Mouse (Mus musculus): ENCODE measurements around the gene Smc1b.
A peak's percentile ranks its signal among the peaks of the same experiment; 100 is the strongest.
"Not testable (repeated sequence)": the region's sequence is repeated elsewhere in the genome, so short reads cannot be mapped to it uniquely, and the experiment has no call there.

Smc1b gene

GRCm38 (mm10) chr15:85135143-85135542 lies 3.4 kb upstream of the Smc1b start:
- DNase-seq (ENCODE audit: low read depth, low spot score), result no peak

DNA sequence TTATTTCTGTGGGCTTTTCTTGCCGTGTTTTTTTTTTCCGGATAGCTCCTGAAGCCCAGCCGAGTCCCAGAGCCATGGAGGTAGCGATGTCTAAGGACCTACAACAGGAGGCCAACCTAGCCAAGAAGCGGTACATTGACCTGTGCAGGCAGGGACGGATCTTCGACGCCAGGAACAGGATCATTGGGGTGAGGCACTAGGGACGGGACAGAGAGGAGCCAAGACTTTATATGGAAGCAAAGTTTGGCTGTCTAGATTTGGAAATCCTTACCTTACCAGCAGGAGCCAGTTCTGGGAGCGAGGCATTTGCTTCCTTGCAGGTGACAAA lies 393 bp upstream of the Smc1b start:
- DNase-seq (ENCODE audit: low read depth, low spot score), result no peak

DNA sequence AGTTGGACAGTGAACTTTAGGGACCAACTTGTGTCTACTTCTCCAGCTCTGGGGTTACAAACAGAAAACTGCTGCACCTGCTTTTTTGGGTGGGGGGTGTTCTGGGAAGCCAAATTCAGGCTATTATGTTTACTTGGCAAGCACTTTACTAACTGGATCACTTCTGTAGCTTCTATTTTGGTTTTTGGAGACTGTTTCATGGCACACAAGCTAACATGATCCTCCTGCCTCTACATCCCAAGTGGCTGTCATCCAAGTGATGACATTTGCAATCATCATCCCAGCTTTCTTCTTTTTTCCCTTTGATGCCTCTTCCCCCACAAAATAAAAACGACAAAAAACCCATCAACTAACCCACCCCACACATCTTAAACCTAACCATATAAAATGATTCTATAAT lies 46.1 kb downstream of the Smc1b start:
- DNase-seq (ENCODE audit: low read depth, low spot score), result peak; percentile 39

- no peak for DNase-seq (ENCODE audit: low read depth, low spot score)
Observed at GRCm38 (mm10) chr15:85072651-85073050, 59.1 kb downstream of the Smc1b start.

- peak; percentile 8 for DNase-seq (ENCODE audit: low read depth, low spot score)
Observed at GRCm38 (mm10) chr15:85070561-85070960, 61.2 kb downstream of the Smc1b start.

- no peak for DNase-seq (ENCODE audit: low read depth, low spot score)
Observed at GRCm38 (mm10) chr15:85063421-85063820, 68.3 kb downstream of the Smc1b start.

- no peak for DNase-seq (ENCODE audit: low read depth, low spot score)
Observed at GRCm38 (mm10) chr15:85055186-85055585, 76.6 kb downstream of the Smc1b start.

- no peak for DNase-seq (ENCODE audit: low read depth, low spot score)
Observed at GRCm38 (mm10) chr15:85054098-85054497, 77.7 kb downstream of the Smc1b start.

DNA sequence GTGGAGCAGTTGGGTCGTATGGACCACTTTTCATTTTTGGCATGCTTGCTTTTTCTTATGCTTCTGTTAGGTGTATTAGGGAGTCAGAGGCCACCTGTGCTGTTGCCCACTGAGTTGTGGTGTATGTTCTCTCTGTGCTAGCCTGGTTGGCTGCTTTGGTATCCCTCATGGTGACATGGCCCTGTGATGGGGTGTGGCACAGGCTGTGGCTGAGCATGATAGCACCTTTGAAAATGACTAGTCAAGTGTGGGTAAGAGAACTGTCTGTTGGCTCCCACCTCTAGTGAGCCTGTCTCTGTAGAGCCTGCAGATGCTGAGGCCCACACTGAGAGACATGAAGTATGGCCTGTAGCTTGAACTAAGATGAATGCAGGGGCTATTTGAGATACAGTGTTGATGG lies 82.0 kb downstream of the Smc1b start:
- no peak for DNase-seq (ENCODE audit: low read depth, low spot score)

- DNase-seq (ENCODE audit: low read depth, low spot score), result no peak
Observed at GRCm38 (mm10) chr15:85047865-85048264, 83.9 kb downstream of the Smc1b start.

GRCm38 (mm10) chr15:85046230-85046950 lies 85.4 kb downstream of the Smc1b start:
- DNase-seq (ENCODE audit: low read depth, low spot score), result no peak

DNA sequence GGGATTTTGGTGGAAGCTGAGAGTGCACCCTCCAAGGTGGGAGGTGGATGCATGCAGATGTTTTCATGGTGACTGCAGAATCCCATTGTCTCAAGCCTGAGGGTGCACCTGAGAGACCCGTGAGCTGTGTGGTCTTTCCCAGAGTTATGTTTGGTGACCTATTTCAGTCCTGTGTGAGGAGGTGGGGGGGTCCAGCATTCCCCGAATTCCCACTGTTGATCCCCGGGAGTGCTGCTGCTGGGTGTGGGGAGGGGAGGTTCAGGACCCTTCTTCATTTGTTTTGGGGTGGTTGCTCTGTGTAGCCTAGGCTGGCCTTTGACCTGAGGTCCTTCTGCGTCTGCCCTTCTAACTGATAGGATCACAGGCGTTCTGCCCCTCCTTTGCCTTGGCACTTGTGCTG lies 88.0 kb downstream of the Smc1b start:
- no peak for DNase-seq (ENCODE audit: low read depth, low spot score)

DNA sequence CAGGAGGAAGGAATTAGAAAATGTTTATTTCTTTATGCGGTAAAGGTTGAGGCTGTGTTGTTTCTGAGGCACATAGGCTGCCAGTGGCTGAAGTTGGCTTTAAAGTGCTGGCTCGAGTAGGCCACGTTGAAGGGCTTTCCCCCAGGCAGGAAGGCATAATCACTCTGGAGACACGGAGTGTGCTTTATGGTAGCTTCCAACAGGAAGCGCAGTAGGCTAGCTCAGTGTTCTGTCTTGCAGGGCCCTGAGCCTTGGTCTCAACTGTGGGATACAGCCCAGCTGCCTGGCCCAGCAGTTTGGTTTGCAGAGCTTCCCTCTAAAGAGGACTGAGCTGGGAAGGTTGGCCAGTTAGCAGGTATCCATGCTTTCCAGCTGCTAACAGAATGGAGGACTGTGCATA lies 88.6 kb downstream of the Smc1b start:
- DNase-seq (ENCODE audit: low read depth, low spot score), result no peak

DNA sequence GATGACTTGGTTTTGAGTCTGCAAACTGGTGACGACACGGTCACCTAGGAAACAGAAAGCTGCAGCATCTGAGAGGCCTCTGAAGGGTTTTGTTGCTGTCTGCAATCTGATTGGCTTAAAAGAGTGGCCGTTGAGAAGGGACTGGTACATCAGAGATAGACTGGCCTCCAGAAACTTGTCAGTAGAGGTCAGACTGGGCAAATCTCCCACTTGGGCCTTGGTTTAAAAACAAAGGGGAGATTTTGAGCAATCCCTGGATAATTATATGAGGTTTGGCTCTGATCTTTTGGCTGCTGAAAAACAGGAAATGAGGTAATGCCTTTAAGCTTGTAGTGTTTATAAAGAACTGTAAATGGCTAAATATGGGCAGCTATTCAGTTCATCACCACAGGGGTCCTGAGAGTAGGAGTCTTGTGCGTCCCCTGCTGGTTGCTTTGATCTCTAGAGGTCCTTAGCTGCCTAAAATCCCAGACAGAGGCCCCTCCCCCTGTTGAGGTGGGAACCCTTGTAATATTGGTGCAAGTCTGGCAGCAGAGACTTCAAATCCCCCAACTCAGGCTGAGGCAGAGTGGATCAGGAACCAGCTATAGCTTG lies 89.3 kb downstream of the Smc1b start:
- peak; percentile 66 for DNase-seq (ENCODE audit: low read depth, low spot score)

GRCm38 (mm10) chr15:85041546-85042225 lies 90.1 kb downstream of the Smc1b start:
- DNase-seq (ENCODE audit: low read depth, low spot score), result no peak

DNA sequence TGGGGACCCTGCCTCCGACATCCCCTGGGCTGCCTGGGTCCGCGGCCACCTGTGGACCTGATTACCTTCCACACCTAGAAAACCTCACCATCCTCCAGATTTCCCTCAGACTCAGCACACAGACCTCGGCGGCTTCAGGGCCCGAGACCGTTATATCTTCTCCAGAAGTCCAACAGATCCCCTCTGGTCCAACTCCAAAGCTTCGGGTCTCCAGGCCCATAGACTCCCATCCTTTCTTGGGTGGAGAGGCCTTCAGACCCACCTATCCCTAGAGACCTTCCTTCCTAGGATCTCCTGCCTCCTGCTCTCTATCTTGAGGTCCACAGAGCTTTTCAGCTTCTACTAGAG lies 94.4 kb downstream of the Smc1b start:
- no peak for DNase-seq (ENCODE audit: low read depth, low spot score)

- DNase-seq (ENCODE audit: low read depth, low spot score), result peak; percentile 86
Observed at GRCm38 (mm10) chr15:85036566-85037342, 95.0 kb downstream of the Smc1b start.

DNA sequence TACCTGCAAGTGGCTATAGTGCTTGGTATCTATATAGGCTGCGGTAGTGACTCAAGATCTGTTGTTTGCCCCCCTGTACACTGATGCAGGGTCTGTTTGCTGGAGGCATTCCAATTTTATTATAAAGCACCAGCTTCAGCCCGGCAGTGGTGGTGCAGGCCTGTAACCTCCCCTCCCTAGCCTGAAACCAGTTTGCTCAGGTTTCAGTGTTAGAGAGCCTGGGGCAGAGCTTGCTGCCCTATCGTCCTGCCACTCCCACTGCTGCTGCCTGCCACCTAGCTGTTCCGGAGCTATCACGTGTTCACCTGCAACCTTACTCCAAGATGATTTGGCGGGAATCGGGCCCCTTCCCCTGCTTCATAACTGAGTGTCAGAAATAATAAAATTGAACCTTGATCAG lies 97.8 kb downstream of the Smc1b start:
- not testable (repeated sequence) for DNase-seq (ENCODE audit: low read depth, low spot score)

GRCm38 (mm10) chr15:85031866-85032265 lies 99.9 kb downstream of the Smc1b start:
- DNase-seq (ENCODE audit: low read depth, low spot score), result no peak

DNA sequence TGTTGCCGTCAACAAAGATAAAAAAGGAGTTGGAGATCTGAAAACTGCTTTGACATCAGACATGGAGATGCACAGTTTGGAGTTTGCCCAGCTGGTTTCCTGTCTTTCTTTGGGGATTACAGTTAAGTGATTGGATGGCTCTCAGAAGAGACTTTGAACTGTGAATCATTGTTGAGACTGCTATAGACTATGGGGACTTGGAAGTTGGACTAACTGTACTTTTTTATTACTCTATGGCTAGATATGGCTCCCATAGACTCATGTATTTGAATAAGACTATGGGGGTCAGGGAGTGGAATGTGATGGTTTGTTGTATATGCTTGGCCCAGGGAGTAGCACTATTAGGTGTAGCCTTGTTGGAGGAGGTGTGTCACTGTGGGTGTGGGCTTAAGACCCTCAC lies 101.1 kb downstream of the Smc1b start:
- DNase-seq (ENCODE audit: low read depth, low spot score), result not testable (repeated sequence)

DNA sequence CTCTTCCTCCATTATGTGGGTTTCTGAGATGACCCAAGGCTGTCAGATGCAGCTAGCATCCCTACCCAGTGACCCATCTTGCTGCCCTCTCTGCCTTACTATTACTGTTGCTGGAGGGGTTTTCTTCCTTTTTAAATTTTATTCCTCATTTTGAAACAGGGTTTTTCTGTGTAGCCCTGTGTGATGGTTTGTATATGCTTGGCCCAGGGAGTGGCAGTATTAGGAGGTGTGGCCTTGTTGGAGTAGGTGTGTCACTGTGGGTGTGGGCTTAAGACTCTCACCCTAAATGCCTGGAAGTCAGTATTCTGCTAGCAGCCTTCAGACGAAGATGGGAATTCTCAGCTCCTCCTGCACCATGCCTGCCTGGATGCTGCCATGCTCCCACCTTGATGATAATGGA lies 103.1 kb downstream of the Smc1b start, which contains the start of gene Fam118a:
Fam118a (plus strand) TSS at position 301 of the 400 bp plus-strand sequence.
- DNase-seq (ENCODE audit: low read depth, low spot score), result not testable (repeated sequence)

- no peak for DNase-seq (ENCODE audit: low read depth, low spot score)
Observed at GRCm38 (mm10) chr15:85027740-85028139, 104.0 kb downstream of the Smc1b start.

Data from brain, embryonic 18.5 days (tissue).